Mouse (Mus musculus) layer of hippocampus, adult 9-10 months (tissue): ENCODE measurements around the gene Tor4a.

Experiments used
- DNase-seq: peaks from one replicate; pipeline ENCODE4 v3.0.0; 2022; ENCODE audit warnings: low spot score

Tor4a gene

DNA sequence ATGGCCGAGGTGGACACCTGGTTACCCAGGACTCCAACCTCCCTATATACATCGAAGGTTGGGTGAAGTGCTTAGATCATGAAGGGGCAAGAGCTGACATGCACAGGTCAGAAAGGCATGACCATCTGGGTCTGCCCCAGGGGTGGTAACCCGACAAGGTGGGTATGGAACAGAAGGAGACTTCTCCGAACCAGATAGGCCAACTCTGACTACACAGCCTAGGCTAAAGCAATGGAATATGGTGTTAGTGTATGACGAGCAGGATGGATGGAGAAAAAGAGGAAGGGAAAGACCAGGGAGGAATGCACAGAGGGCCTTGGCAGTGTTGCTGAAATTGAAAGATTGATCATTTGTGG is 10.1 kb downstream of the Tor4a start:
- no peak for DNase-seq

GRCm38 (mm10) chr2:25185625-25186574 is 10.8 kb downstream of the Tor4a start:
- no peak for DNase-seq

- no peak for DNase-seq
Observed at GRCm38 (mm10) chr2:25184496-25184895, 12.2 kb downstream of the Tor4a start.

- no peak for DNase-seq
Observed at GRCm38 (mm10) chr2:25183336-25183735, 13.3 kb downstream of the Tor4a start.

- no peak for DNase-seq
Observed at GRCm38 (mm10) chr2:25182664-25183063, 14.0 kb downstream of the Tor4a start.

DNA sequence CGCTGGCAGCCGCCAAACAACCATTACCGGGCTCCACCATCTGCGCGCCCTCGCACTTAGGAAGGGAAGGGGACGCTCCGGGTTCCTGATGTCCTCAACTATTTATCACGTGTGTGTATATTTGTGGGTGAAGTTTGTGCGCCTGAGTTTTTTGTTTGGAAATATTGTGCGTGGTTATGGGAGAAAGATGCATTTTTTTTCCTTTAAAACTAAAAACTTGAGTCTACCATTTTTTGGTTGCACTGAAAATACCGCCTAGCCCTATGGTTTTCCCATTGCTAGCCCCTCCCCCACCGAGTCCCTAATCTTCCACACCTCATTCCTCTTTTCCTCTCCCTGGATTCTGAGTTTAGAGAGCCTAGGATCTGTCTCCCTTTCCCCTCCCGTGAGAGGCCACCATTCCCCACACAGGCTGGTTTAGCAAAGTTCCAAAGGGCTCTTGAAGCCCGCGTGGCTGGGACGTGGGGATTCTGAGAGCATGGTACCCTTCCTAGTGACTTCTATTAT is 14.7 kb downstream of the Tor4a start:
- DNase-seq = no peak

DNA sequence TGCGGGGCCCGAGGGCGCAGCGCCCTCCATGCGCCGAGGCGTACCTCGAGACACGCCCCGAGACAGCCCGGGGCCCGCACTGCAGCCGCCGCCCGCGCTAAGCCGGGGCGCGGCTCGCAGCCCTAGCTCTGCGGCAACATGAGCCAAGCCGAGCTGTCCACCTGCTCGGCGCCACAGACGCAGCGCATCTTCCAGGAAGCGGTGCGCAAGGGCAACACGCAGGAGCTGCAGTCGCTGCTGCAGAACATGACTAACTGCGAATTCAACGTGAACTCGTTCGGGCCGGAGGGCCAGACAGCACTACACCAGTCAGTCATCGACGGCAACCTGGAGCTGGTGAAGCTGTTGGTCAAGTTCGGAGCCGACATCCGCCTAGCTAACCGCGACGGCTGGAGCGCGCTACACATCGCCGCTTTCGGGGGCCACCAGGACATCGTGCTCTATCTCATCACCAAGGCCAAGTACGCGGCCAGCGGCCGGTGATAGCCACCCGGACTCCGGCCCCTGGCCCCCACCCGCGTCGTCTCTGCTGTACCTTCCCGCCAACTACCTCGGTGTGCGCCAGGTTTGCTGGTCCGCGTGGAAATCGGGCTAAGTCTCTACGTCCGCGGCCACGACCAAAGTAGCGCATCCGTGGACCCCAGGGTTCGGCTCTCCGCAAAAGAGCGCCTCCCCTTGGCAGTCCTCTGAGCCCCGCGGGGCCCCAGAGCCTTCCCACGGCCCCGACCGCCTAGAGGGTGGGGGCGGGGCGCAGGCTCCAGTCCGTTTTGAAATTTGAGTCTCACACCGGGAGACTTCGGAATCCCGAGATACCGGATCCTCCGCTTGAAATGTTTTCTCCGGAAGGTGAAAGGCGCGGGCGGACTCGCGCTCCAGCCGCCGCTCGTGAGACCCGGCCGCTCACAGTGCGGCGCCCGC is 15.5 kb downstream of the Tor4a start:
- no peak for DNase-seq

DNA sequence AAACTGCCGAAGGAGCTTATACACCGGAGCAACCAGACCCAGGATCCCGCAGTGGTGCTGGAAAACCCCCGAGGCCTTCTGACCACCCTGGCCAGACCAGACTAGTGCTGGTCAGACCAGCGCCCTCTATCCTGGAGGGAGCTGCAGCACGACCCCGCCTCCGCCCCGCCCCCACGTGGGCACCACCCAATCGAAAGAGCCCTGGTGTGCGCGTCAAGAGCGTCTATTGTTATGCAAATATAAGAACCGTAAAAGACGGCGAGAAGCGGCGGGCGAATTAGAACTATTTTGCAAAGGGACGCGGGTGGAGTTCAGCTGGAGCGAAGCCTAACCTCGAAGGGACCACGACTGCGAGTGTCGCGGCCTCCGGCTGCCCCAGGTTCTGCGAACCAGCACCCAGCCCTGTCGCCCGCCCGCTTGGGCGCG is 16.2 kb downstream of the Tor4a start, which contains the start of gene Nrarp:
TSS of gene Nrarp (plus strand) at position 281 of the 426 bp plus-strand sequence.
- DNase-seq = peak; percentile 84

- DNase-seq = no peak
Observed at GRCm38 (mm10) chr2:25179566-25180217, 17.0 kb downstream of the Tor4a start.

GRCm38 (mm10) chr2:25178285-25178972 is 18.3 kb downstream of the Tor4a start:
- no peak for DNase-seq

DNA sequence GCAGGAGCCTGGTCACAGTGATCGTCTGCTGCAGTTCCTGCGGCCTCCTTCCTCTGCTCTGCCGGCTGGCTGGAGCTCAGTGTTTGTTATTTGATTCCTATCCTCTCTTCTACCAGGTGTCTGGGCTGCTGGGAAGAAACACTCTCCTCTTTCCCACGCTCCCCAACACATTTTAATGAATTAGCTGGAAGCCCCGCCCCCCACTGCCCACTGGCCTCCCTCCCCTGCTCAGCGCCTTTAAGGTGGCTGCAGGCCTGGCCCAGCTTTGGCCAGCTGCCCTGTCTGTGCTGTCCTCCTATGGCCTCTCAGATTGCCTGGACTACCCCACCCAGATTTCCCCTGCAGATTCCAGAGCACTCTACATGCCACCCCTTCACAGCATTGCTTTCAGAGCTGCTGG is 19.0 kb downstream of the Tor4a start:
- DNase-seq = no peak

GRCm38 (mm10) chr2:25177076-25177475 is 19.6 kb downstream of the Tor4a start:
- no peak for DNase-seq

- DNase-seq = no peak
Observed at GRCm38 (mm10) chr2:25176573-25176972, 20.1 kb downstream of the Tor4a start.

GRCm38 (mm10) chr2:25175690-25176078 is 21.0 kb downstream of the Tor4a start:
- DNase-seq = no peak

- no peak for DNase-seq
Observed at GRCm38 (mm10) chr2:25174866-25175689, 21.6 kb downstream of the Tor4a start.

- DNase-seq = no peak
Observed at GRCm38 (mm10) chr2:25173821-25174220, 22.9 kb downstream of the Tor4a start.

GRCm38 (mm10) chr2:25172629-25173028 is 24.1 kb downstream of the Tor4a start:
- no peak for DNase-seq

- no peak for DNase-seq
Observed at GRCm38 (mm10) chr2:25171769-25172153, 24.9 kb downstream of the Tor4a start.

GRCm38 (mm10) chr2:25171101-25171768 is 25.5 kb downstream of the Tor4a start:
- DNase-seq = no peak
